Mouse (Mus musculus) liver, embryonic 12.5 days (tissue): Measurements from ENCODE around the gene Spesp1. TPM values are rescaled to one million over a fixed set of nuclear protein-coding genes. Genes with fewer than 3 reads are reported as not detected.

Experiments used
- ATAC-seq: fragments of 200-750 bp; cut with Nextera tagmentation; 2 replicates; pipeline ENCODE4 v1.8.0; 2017; ENCODE audit warnings: moderate number of reproducible peaks, mild to moderate bottlenecking, moderate library complexity
- H3K27ac ChIP-seq: fragments of 300-500 bp; sonication (generic); 2 replicates; pipeline ENCODE4 v1.5.1; 2016; ENCODE audit warnings: mild to moderate bottlenecking
- H3K27me3 ChIP-seq: fragments of 300-500 bp; sonication (generic); replicated peaks from 2 replicates; pipeline ENCODE4 v1.6.1; 2016; ENCODE audit warnings: mild to moderate bottlenecking, moderate library complexity
- H3K36me3 ChIP-seq: fragments of 300-500 bp; sonication (generic); 2 replicates; pipeline ENCODE4 v1.6.1; 2016; ENCODE audit warnings: mild to moderate bottlenecking, moderate library complexity
- H3K4me1 ChIP-seq: fragments of 300-500 bp; sonication (generic); 2 replicates; pipeline ENCODE4 v1.6.1; 2016
- H3K4me2 ChIP-seq: fragments of 300-500 bp; sonication (generic); 2 replicates; pipeline ENCODE4 v1.6.1; 2016; ENCODE audit warnings: mild to moderate bottlenecking, moderate library complexity
- H3K4me3 ChIP-seq: fragments of 300-500 bp; sonication (generic); 2 replicates; pipeline ENCODE4 v1.5.1; 2016; ENCODE audit warnings: mild to moderate bottlenecking, moderate library complexity
- H3K9ac ChIP-seq: fragments of 300-500 bp; sonication (generic); 2 replicates; pipeline ENCODE4 v1.6.1; 2016; ENCODE audit warnings: mild to moderate bottlenecking, moderate library complexity
- H3K9me3 ChIP-seq: fragments of 300-500 bp; sonication (generic); replicated peaks from 2 replicates; pipeline ENCODE4 v1.6.1; 2016; ENCODE audit warnings: mild to moderate bottlenecking, moderate library complexity
- WGBS: fragments of 180-500 bp; shearing (Covaris S2); methylation state at CpG from one replicate; pipeline ENCODE4 v1.1.7; 2016; ENCODE audit not compliant: insufficient replicate concordance; 5-methylcytosine and 5-hydroxymethylcytosine counted together
- polyA plus RNA-seq: library from polyadenylated mRNA; unstranded; fragments of >200 nt; fragmentation: Nextera tagmentation; extraction: Ambion mirVana; gene quantifications from 2 replicates; pipeline ENCODE4 v1.2.1, GENCODE M21; 2016

Gene Spesp1
- polyA plus RNA-seq, 1 experiment from 2014 or later, result not detected

- Histone ChIP-seq H3K9me3 (no peaks in the 10 kb centered on the region), H3K4me1 (peaks cover 10% of the 10 kb centered on the region), H3K27ac (no peak overlapping the region), H3K36me3 (no peaks in the 10 kb centered on the region), H3K9ac (no peak overlapping the region), H3K4me2 (no peak overlapping the region), H3K4me3 (no peak overlapping the region), H3K27me3 (0 out of 2 replicates have a peak, but pooled peaks cover 4% of the 10 kb centered on the region)
- no peak for ATAC-seq
- WGBS, result 77% methylated on average over 1 of the region's 1 CpGs
Observed at GRCm38 (mm10) chr9:62269161-62269560, 12.8 kb downstream of the Spesp1 start.

- 17% methylated on average over 10 of the region's 10 CpGs for WGBS
- peak; percentile 81 for ATAC-seq
- 0 out of 2 replicates have a peak, but pooled peaks cover 4% of the 10 kb centered on the region for H3K27me3 ChIP-seq
Observed at GRCm38 (mm10) chr9:62265278-62265677, 16.7 kb downstream of the Spesp1 start.

GRCm38 (mm10) chr9:62263652-62264051 lies 18.4 kb downstream of the Spesp1 start:
- Histone ChIP-seq H3K36me3 (no peaks in the 10 kb centered on the region), H3K9ac (no peak overlapping the region), H3K9me3 (no peaks in the 10 kb centered on the region), H3K4me3 (no peak overlapping the region), H3K4me2 (no peak overlapping the region), H3K27ac (no peak overlapping the region), H3K4me1 (peaks cover 10% of the 10 kb centered on the region), H3K27me3 (0 out of 2 replicates have a peak, but pooled peaks cover 4% of the 10 kb centered on the region)
- ATAC-seq, result no peak
- 59% methylated on average over 5 of the region's 5 CpGs for WGBS

More at GRCm38 (mm10) chr9:62265278-62265677, 16.7 kb downstream of the Spesp1 start:
- Histone ChIP-seq H3K4me1 (peaks cover 10% of the 10 kb centered on the region), H3K9me3 (no peaks in the 10 kb centered on the region), H3K4me3 (no peak overlapping the region), H3K4me2 (peak overlapping the region; percentile 21), H3K27ac (no peak overlapping the region), H3K36me3 (no peaks in the 10 kb centered on the region), H3K9ac (no peak overlapping the region)

- ATAC-seq, result no peak
- H3K4me2 ChIP-seq, result no peak overlapping the region
- no peak overlapping the region for H3K9ac ChIP-seq
- H3K4me1 ChIP-seq, result peaks cover 10% of the 10 kb centered on the region
- H3K36me3 ChIP-seq, result no peaks in the 10 kb centered on the region
- no peaks in the 10 kb centered on the region for H3K9me3 ChIP-seq
- no peak overlapping the region for H3K27ac ChIP-seq
- H3K27me3 ChIP-seq, result no peaks in the 10 kb centered on the region
- H3K4me3 ChIP-seq, result no peak overlapping the region
- WGBS, result 45% methylated on average over 3 of the region's 3 CpGs
Observed at GRCm38 (mm10) chr9:62261406-62261805, 20.6 kb downstream of the Spesp1 start.

- ATAC-seq, result no peak
- Histone ChIP-seq H3K9me3 (no peaks in the 10 kb centered on the region), H3K36me3 (no peaks in the 10 kb centered on the region), H3K27me3 (no peaks in the 10 kb centered on the region), H3K4me2 (no peak overlapping the region), H3K9ac (no peak overlapping the region), H3K4me3 (no peak overlapping the region), H3K4me1 (peaks cover 10% of the 10 kb centered on the region), H3K27ac (no peak overlapping the region)
- 51% methylated on average over 5 of the region's 5 CpGs for WGBS
Observed at GRCm38 (mm10) chr9:62261006-62261405, 21.0 kb downstream of the Spesp1 start.

GRCm38 (mm10) chr9:62258005-62258404 lies 24.0 kb downstream of the Spesp1 start:
- Histone ChIP-seq H3K27ac (no peak overlapping the region), H3K9ac (no peak overlapping the region), H3K4me1 (no peaks in the 10 kb centered on the region), H3K27me3 (no peaks in the 10 kb centered on the region), H3K4me3 (no peak overlapping the region), H3K36me3 (no peaks in the 10 kb centered on the region), H3K4me2 (no peak overlapping the region), H3K9me3 (no peaks in the 10 kb centered on the region)
- ATAC-seq, result no peak
- WGBS, result 79% methylated on average over 11 of the region's 11 CpGs

- Histone ChIP-seq H3K9me3 (no peaks in the 10 kb centered on the region), H3K27me3 (no peaks in the 10 kb centered on the region), H3K36me3 (no peaks in the 10 kb centered on the region), H3K4me2 (no peak overlapping the region), H3K9ac (no peak overlapping the region), H3K27ac (no peak overlapping the region), H3K4me1 (no peaks in the 10 kb centered on the region), H3K4me3 (no peak overlapping the region)
- WGBS, result 58% methylated on average over 9 of the region's 9 CpGs
- no peak for ATAC-seq
Observed at GRCm38 (mm10) chr9:62255896-62256576, 26.0 kb downstream of the Spesp1 start.

- H3K4me3 ChIP-seq, result no peak overlapping the region
- no peak overlapping the region for H3K27ac ChIP-seq
- no peaks in the 10 kb centered on the region for H3K36me3 ChIP-seq
- ATAC-seq, result no peak
- H3K9me3 ChIP-seq, result no peaks in the 10 kb centered on the region
- H3K4me2 ChIP-seq, result no peak overlapping the region
- WGBS, result 6% methylated on average over 3 of the region's 3 CpGs
- H3K27me3 ChIP-seq, result no peaks in the 10 kb centered on the region
- H3K9ac ChIP-seq, result no peak overlapping the region
- H3K4me1 ChIP-seq, result no peaks in the 10 kb centered on the region
Observed at GRCm38 (mm10) chr9:62253736-62254443, 28.1 kb downstream of the Spesp1 start.

GRCm38 (mm10) chr9:62250296-62250695 lies 31.7 kb downstream of the Spesp1 start:
- no peak for ATAC-seq
- Histone ChIP-seq H3K4me1 (no peaks in the 10 kb centered on the region), H3K36me3 (no peaks in the 10 kb centered on the region), H3K27me3 (peaks cover 3% of the 10 kb centered on the region; the same call in 1 of the 2 replicates), H3K4me3 (no peak overlapping the region), H3K4me2 (no peak overlapping the region), H3K9me3 (no peaks in the 10 kb centered on the region), H3K9ac (no peak overlapping the region), H3K27ac (no peak overlapping the region)
- WGBS, result 69% methylated on average over 4 of the region's 4 CpGs

- Histone ChIP-seq H3K4me1 (no peaks in the 10 kb centered on the region), H3K27ac (no peak overlapping the region), H3K4me2 (no peak overlapping the region), H3K4me3 (no peak overlapping the region), H3K9ac (no peak overlapping the region), H3K36me3 (no peaks in the 10 kb centered on the region), H3K27me3 (peaks cover 6% of the 10 kb centered on the region), H3K9me3 (no peaks in the 10 kb centered on the region)
- ATAC-seq, result no peak
- 62% methylated on average over 4 of the region's 4 CpGs for WGBS
Observed at GRCm38 (mm10) chr9:62246380-62246942, 35.5 kb downstream of the Spesp1 start.

GRCm38 (mm10) chr9:62245612-62246379 lies 36.2 kb downstream of the Spesp1 start:
- Histone ChIP-seq H3K27me3 (peaks cover 11% of the 10 kb centered on the region), H3K9ac (no peak overlapping the region), H3K4me1 (no peaks in the 10 kb centered on the region), H3K4me2 (no peak overlapping the region), H3K4me3 (no peak overlapping the region), H3K36me3 (no peaks in the 10 kb centered on the region), H3K27ac (no peak overlapping the region), H3K9me3 (no peaks in the 10 kb centered on the region)
- 51% methylated on average over 17 of the region's 17 CpGs for WGBS
- ATAC-seq, result no peak
